Mouse (Mus musculus): ENCODE measurements at regions not wholly inside any gene's neighbourhood (a gene's known extent, or its start where the extent isn't known, plus 50 kb on each side); places are given as distances from the start of the nearest gene placed in this dataset.

GRCm38 (mm10) chr12:25381619-25382018, 284.7 kb upstream of the Id2 start:
- no peak for DNase-seq (ENCODE audit: low spot score in 2 of 2)
- intact Hi-C loops (cut with DNase I), result no loop called here

DNA sequence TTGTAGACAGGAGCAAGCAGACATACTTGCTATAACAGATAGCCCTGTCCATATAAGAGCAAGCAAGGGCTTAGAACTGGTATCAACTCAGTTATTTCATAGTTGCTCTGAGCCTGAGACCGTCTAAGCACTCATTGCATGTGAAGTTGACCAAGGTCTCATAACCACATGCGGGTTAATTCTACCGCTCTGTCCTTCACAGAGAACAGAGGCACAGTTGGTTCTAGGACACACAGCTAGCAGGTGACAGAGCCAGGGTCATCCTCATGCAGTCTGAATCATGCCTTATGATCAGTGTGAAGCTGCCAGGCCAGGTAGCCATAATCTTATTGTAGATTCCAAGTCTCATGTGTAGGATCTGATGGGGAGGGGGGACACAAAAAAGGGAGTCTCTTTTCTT, 283.1 kb upstream of the Id2 start:
- no peak for DNase-seq (ENCODE audit: low spot score in 2 of 2)
- intact Hi-C loops (cut with DNase I), result no loop called here

GRCm38 (mm10) chr12:25379016-25379415, 282.1 kb upstream of the Id2 start:
- no peak for DNase-seq (ENCODE audit: low spot score in 2 of 2)
- intact Hi-C loops (cut with DNase I), result no loop called here

DNA sequence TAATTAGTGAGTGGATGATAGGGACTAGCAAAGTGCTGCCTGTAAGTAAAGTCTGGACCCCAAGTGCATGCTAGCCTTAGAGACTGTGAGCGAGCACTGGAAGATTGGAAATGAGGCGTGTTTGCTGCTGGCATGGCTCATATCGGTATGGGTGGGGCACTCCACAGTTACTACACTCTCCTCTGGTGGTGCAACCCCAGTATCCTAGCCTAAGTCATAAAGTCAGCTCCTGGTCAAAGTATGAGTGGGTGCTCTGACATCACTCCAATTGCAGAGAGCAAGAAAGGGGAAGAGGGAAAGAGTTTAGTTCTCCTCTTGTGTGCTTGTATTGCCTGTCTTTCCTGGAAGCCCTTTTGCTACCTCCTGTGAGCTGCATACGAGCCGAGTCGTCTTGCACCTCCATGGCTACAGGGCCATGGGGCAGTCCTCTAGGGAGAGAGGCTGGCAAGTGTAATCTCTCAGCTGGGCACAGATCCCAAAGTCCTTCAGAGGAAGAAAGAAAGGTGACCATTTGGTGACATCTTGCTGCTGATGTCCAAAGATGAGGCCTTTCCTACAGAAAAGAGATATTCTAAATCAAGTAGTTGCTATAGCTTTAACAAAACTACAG, 281.2 kb upstream of the Id2 start:
- no peak for DNase-seq (ENCODE audit: low spot score in 2 of 2)
- intact Hi-C loops (cut with DNase I), result no loop called here

GRCm38 (mm10) chr12:25376451-25376850, 279.5 kb upstream of the Id2 start:
- no peak for DNase-seq (ENCODE audit: low spot score in 2 of 2)
- intact Hi-C loops (cut with DNase I), result no loop called here

DNA sequence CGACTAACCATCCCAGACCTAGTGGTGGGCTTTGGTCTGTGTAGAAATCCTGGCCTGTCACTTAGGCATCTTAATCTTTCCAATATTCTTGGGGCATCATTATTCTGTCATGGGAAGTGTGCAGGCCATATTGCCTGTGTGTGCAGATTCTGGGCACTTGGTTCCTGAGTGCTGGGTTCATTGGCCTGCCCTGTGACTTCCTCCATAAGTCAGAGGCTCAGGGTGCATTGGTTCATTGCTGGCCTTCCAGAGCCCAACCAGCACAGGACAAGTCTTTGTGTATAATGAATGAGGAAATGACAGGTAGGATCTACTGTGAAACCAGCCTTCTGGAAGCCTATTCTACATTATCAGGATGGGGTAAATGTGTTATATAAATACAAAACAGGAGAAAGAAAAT, 270.6 kb upstream of the Id2 start:
- intact Hi-C loops (cut with DNase I), result no loop called here
- DNase-seq (ENCODE audit: low spot score in 2 of 2), result no peak

- intact Hi-C loops (cut with DNase I), result no loop called here
- DNase-seq (ENCODE audit: low spot score in 2 of 2), result no peak
Observed at GRCm38 (mm10) chr12:25365600-25366267, 268.8 kb upstream of the Id2 start.

DNA sequence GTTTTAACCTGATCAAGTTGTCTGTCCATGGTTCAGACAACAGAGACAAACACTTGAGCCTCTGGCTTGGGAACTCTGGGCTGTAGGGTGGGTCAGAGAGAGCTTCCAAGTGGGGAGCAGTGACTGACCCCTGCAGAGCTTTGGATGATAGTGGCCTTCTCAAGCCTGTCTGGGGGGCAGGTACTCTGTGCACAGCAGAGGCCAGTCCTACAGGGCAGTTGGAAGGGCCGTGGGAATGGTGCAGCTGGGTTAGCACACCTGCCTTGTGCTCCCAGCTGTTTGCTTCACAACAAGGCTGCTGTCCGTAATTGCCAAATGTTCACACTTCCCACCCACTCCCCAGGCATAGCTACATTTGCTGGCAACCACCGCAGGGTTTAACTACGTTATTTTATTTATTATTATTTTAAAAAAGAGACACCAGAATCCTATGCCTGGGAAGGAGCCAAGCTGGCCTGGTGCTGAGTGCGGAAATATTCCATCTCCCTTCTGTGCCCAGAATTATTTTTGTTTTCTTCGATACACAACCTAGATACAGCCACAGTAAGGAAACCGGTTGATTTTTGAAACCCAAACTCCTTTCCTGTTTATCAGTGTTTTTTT, 268.1 kb upstream of the Id2 start:
- peak; percentile 5 to 17 for DNase-seq (ENCODE audit: low spot score in 2 of 2)
- intact Hi-C loops (cut with DNase I), result no loop called here

GRCm38 (mm10) chr12:25363839-25364238, 266.9 kb upstream of the Id2 start:
- peak in 1 of 2 experiments; percentile 16 for DNase-seq (ENCODE audit: low spot score in 2 of 2)
- intact Hi-C loops (cut with DNase I), result no loop called here

DNA sequence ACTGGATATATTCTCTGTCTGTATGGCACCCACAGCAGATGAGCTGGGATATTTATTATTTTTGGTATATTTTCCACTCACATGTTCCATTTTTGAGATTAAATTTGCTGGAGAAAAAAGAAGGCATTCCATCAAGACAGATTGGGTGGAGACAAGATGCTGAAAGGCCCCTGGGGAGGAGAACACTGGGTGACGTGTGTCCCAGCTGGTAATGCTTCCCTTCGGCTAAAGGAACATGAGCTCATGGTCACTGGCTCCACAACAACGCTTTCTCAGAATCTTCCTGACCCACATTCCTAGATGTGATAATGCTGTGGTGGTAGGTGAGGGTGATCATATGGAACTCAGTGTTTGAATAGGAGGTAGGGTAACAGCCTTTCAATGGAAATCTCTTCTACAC, 266.4 kb upstream of the Id2 start:
- intact Hi-C loops (cut with DNase I), result no loop called here
- DNase-seq (ENCODE audit: low spot score in 2 of 2), result no peak

GRCm38 (mm10) chr12:25362771-25363170, 265.8 kb upstream of the Id2 start:
- intact Hi-C loops (cut with DNase I), result no loop called here
- no peak for DNase-seq (ENCODE audit: low spot score in 2 of 2)

GRCm38 (mm10) chr12:25360726-25361125, 263.8 kb upstream of the Id2 start:
- intact Hi-C loops (cut with DNase I), result no loop called here
- DNase-seq (ENCODE audit: low spot score in 2 of 2), result no peak

DNA sequence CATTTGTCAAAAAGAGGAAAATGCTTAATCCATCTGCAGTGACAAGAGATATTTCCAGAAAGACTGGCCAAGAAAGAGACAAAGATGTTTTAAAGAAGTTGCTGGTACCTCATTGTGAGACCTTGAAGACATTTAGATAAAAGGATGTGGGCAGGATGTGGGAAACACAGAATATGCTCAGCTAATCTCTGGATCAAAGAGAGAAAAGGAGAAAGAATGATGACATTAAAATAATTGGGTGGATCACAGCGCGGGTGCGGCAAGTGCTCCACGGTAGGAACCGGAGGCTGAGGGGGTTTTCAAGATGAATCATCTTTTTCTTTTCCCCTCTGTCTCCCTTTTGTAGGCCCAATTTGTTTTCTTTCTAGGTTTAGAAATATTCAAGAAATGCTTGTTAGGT, 263.0 kb upstream of the Id2 start:
- intact Hi-C loops (cut with DNase I), result no loop called here
- no peak for DNase-seq (ENCODE audit: low spot score in 2 of 2)

DNA sequence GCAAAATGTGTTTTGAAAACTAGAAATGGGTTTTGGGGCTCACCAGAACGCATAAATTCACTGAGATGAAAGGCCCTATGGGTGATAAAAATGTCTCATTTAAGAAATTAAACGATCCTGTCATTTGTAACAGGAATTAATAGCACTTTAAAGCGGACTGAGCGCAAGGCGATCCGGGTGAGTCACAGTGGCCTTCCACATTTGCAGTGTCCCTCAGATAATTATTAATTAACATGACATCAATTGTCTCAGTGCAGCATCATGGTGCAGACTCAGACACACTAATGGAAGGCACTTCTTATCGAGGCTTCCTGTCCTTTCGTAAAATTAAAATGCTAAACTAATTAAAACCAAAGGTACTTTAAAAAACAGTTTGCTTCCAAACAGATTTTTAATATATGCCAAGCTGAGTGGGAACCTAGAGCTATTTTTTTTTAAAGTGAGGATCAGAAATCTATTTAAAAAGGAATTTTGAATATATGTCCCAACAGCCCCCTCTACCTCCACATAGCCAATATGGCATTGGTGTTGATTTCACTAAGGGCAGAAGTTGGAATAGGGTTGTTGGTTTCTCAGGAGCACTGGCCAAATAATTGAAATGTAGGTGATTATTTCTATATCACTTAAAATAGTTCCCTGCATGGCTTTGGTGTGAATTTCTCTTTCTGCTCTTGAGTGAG, 262.0 kb upstream of the Id2 start:
- intact Hi-C loops (cut with DNase I), result no loop called here
- no peak for DNase-seq (ENCODE audit: low spot score in 2 of 2)

DNA sequence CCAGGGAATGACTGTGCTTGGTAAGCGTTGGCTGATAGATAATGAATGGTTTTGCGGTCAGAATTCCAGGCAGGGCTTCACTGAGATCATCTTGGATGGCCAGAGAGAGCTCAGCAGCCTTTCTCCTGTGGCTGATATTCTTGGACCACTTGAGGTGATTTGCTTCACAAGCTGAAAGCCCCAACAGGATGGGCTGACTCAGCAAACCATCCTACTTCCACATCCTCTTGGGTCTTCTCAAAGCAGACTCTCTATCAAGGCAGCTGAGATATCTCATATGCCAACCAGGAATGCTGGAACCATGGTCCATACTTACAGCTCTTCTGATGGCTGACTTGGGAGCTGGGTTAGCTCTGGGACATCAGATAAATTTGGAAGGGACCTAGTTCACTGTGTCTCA, 259.8 kb upstream of the Id2 start:
- intact Hi-C loops (cut with DNase I), result no loop called here
- DNase-seq (ENCODE audit: low spot score in 2 of 2), result no peak

- intact Hi-C loops (cut with DNase I), result no loop called here
- no peak for DNase-seq (ENCODE audit: low spot score in 2 of 2)
Observed at GRCm38 (mm10) chr12:25355217-25355616, 258.3 kb upstream of the Id2 start.

DNA sequence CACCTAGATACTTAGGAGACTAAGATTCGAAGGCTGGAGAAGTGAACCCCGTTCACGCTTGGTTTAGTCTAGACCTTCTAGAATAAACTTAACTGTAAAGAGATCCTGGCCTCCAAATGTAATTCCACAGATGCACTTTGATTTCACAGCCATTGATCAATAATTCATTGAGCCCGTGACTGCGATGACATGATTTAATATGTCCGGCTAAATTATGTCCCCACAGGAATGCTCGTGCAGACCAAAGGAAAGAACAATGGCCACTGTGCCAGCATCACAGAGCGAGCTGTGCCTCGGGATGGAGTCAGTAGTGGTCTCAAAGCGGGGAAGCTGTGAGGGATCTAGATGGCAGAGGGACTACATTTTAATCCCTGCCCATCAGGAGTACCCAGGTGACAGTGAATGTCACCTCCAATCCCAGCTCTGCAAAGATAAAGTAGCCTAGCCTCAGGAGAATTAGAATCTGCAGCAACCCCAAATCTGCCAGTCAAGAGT, 256.5 kb upstream of the Id2 start:
- no peak for DNase-seq (ENCODE audit: low spot score in 2 of 2)
- intact Hi-C loops (cut with DNase I), result no loop called here

GRCm38 (mm10) chr12:25352160-25352559, 255.2 kb upstream of the Id2 start:
- intact Hi-C loops (cut with DNase I), result no loop called here
- DNase-seq (ENCODE audit: low spot score in 2 of 2), result no peak

DNA sequence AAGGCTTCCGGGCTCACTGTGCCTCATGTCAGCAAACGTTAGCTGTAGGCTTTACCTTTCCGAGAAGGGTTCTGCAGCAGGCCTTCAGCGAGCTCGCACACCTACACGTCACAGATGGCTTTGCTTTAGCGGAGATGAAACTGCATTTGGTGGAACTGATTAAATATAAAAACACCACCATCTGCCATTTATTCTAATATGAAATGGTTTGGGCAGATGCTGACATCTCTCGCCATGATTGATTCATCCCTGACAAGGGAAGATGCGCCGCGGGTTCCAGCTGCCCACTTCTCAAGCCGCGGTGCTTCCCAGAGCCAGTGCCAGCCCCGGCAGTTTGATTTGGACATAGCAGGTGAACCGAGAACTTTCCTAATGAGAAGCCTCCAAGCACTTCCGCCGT, 247.4 kb upstream of the Id2 start:
- intact Hi-C loops (cut with DNase I), result no loop called here

DNA sequence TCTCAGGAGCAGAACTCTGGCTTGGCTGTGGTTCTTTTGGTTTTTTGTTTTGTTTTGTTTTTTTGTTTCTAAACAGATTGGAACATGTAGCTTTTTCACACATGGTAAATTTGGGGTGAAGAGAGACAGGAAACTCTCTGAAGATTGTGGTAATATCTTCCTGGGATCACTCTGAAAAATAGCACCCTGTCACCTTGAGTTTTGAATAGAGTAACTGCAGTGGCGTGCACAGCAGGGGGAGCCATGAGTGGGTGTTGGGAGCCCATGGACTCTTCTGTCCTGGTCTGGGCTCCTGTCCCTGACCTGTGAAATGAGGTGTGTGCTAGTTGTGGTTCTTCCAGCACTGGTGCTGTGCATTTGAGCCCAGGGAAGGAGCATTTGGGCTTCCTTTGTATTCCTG, 241.8 kb upstream of the Id2 start:
- intact Hi-C loops (cut with DNase I), result no loop called here
- no peak for DNase-seq (ENCODE audit: low spot score in 2 of 2)

More for the DNA sequence above, 247.4 kb upstream of the Id2 start:
- DNase-seq (ENCODE audit: low spot score in 2 of 2), result peak; percentile 27 to 70

DNA sequence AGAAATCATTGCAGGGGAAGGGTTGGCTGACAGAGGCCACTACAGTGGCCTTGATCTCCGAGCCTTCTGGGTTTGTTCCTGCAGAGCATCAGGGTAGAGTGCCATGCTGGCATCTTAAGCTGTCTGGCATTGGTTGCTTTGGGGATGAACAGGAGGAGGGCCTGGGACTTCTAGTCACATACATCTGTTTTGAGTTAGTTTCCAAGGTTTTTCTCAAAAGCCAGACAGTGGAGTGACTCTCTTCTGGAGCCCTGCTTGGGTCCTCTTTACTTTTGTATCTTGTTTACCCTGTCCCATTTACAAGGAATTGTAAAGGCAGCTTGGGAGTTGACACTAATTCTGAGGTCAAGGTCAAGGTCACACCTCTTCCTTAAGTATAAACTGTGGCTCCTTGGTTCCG, 239.0 kb upstream of the Id2 start:
- intact Hi-C loops (cut with DNase I), result no loop called here

More for the DNA sequence above, 239.0 kb upstream of the Id2 start:
- no peak for DNase-seq (ENCODE audit: low spot score in 2 of 2)
